Mouse (Mus musculus) CD4-positive, CD25-positive, alpha-beta regulatory T cell, adult 2 months (primary cell): ENCODE data around the gene Med31.

ENCODE experiments used
- DNase-seq: peaks from one replicate; pipeline ENCODE4 v3.0.0-alpha.2; 2012; ENCODE audit warnings: low read depth, low spot score

Med31 gene

GRCm38 (mm10) chr11:72215410-72215797 is at the start of gene Med31:
Gene Med31 (minus strand): TSS chr11:72215592.
- peak; percentile 90 for DNase-seq

GRCm38 (mm10) chr11:72256441-72256840 is 41.0 kb upstream of the Med31 start:
- no peak for DNase-seq

GRCm38 (mm10) chr11:72255629-72256028 is 40.2 kb upstream of the Med31 start:
- no peak for DNase-seq

- no peak for DNase-seq
Measured at GRCm38 (mm10) chr11:72245196-72245753, 29.9 kb upstream of the Med31 start.

GRCm38 (mm10) chr11:72240062-72240860 is 24.9 kb upstream of the Med31 start:
- DNase-seq: no peak

GRCm38 (mm10) chr11:72234013-72234412 is 18.6 kb upstream of the Med31 start:
- DNase-seq: no peak

- DNase-seq: no peak
Measured at GRCm38 (mm10) chr11:72232991-72233390, 17.6 kb upstream of the Med31 start.

- DNase-seq: no peak
Measured at GRCm38 (mm10) chr11:72232068-72232467, 16.7 kb upstream of the Med31 start.

- DNase-seq: no peak
Measured at GRCm38 (mm10) chr11:72228513-72228912, 13.1 kb upstream of the Med31 start.

- DNase-seq: no peak
Measured at GRCm38 (mm10) chr11:72226901-72227300, 11.5 kb upstream of the Med31 start.

GRCm38 (mm10) chr11:72226020-72226791 is 10.8 kb upstream of the Med31 start:
- no peak for DNase-seq

GRCm38 (mm10) chr11:72224865-72225264 is 9.5 kb upstream of the Med31 start:
- DNase-seq: peak; percentile 87

GRCm38 (mm10) chr11:72223414-72223813 is 8.0 kb upstream of the Med31 start:
- no peak for DNase-seq

GRCm38 (mm10) chr11:72221278-72221677 is 5.9 kb upstream of the Med31 start:
- peak; percentile 88 for DNase-seq

- no peak for DNase-seq
Measured at GRCm38 (mm10) chr11:72217116-72217515, 1.7 kb upstream of the Med31 start.

GRCm38 (mm10) chr11:72214591-72215409 is 592 bp downstream of the Med31 start:
- DNase-seq: peak; percentile 98

- no peak for DNase-seq
Measured at GRCm38 (mm10) chr11:72207834-72208377, 7.5 kb downstream of the Med31 start.

GRCm38 (mm10) chr11:72207204-72207833 is 8.1 kb downstream of the Med31 start, which contains the start of the genes 4933427D14Rik and Txndc17:
Gene 4933427D14Rik (minus strand): TSS chr11:72207459.
Gene Txndc17 (plus strand): TSS chr11:72207547.
- DNase-seq: peak; percentile 85

GRCm38 (mm10) chr11:72206341-72207203 is 8.8 kb downstream of the Med31 start, which contains the start of gene Gm43951:
Gene Gm43951 (minus strand): TSS chr11:72206840.
- peak; percentile 23 for DNase-seq

- no peak for DNase-seq
Measured at GRCm38 (mm10) chr11:72205256-72205655, 10.1 kb downstream of the Med31 start.
